Mouse (Mus musculus) midbrain, embryonic 11.5 days (tissue): Measurements from ENCODE around the gene Rtn1. TPM values are rescaled to one million over a fixed set of nuclear protein-coding genes. Genes with fewer than 3 reads are reported as not detected.

ENCODE experiments used
- polyA plus RNA-seq: library from polyadenylated mRNA; unstranded; fragments of >200 nt; fragmentation: Nextera tagmentation; extraction: Ambion mirVana; gene quantifications from 2 replicates; pipeline ENCODE4 v1.2.1, GENCODE M21; 2014

Rtn1 gene
- polyA plus RNA-seq, 1 experiment from 2014 or later: 335 TPM

Other genes with a start within 250 kb of the Rtn1 start
- not detected in 2 replicates for gene Ccdc175, start 224.0 kb downstream of the Rtn1 start, polyA plus RNA-seq
- gene Lrrc9, start 32.8 kb upstream of the Rtn1 start, polyA plus RNA-seq: 1.5 and 1.9 TPM in 2 replicates
- gene Pcnx4, start 127.3 kb upstream of the Rtn1 start, polyA plus RNA-seq: 15.0 and 16.7 TPM in 2 replicates
- gene Gm4756, start 240.6 kb upstream of the Rtn1 start, polyA plus RNA-seq: not detected in 2 replicates